ENCODE assay signal across 8 mouse cellular contexts in the genomic region with DNA sequence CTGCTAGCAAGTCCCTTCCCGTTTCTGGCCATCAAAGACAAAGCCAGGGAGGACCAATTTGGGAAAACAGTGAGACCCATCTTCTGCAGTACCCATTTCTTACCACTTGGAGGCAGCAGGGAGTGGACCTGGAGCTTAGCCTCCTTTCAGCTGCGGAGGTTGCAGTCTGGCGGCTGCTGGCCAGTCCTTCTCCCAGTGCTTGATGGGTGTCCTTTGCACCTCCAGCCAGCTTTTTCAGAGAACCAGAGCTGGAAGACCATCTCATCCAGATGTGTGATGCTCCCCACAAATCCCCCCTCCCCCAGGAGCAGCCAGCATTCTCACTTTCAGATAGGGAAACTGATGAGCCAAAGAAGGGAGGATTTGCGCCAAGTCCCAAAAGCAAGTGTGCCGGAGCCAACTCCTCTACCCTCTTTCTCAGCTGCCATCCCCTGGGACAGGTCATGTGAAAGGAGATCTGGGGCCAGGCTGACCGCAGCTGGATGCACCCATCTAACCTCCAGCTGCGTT. TPM values are rescaled to one million over a fixed set of nuclear protein-coding genes. Genes with fewer than 3 reads are reported as not detected.
DNase-seq lines count a peak whose midpoint lies in the region; ATAC-seq lines count a peak whose summit lies in the region.

No protein-coding gene starts in this region.

- peak; percentile 46 for DNase-seq in liver
- DNase-seq in liver, embryonic 11.5 days (ENCODE audit: low spot score) = no peak
- peak; percentile 82 for DNase-seq in brain, adult 2 months (ENCODE audit: low read depth, low spot score)
- DNase-seq in hindbrain, embryonic 11.5 days (ENCODE audit: low spot score) = peak; percentile 86
- DNase-seq in layer of hippocampus, postnatal 10 days (ENCODE audit: low spot score in 2 of 2) = peak; percentile 81 to 83

- H3K9ac ChIP-seq in liver, embryonic 11.5 days (ENCODE audit: low read depth, low read length) = no peak overlapping the region
- H3K9ac ChIP-seq in hindbrain, embryonic 11.5 days (ENCODE audit: low read depth, low read length) = no peak overlapping the region
- H3K9ac ChIP-seq in stomach, embryonic 16.5 days (ENCODE audit: low read length) = no peak overlapping the region

- H3K36me3 ChIP-seq in liver, embryonic 11.5 days (ENCODE audit: control insufficient read depth, insufficient read depth, low read length) = no peaks in the 10 kb centered on the region
- no peaks in the 10 kb centered on the region for H3K36me3 ChIP-seq in hindbrain, embryonic 11.5 days (ENCODE audit: control insufficient read depth, insufficient read depth, low read length)
- H3K36me3 ChIP-seq in stomach, embryonic 16.5 days (ENCODE audit: control insufficient read depth, insufficient read depth, low read length) = no peaks in the 10 kb centered on the region

- H3K4me2 ChIP-seq in liver, embryonic 11.5 days = no peak overlapping the region
- H3K4me2 ChIP-seq in hindbrain, embryonic 11.5 days (replicated peaks; ENCODE audit: low read depth, low read length) = no peak overlapping the region
- H3K4me2 ChIP-seq in stomach, embryonic 16.5 days (ENCODE audit: low read depth, low read length) = 0 out of 2 replicates have a peak overlapping the region, but pooled peaks have one; percentile 11

- no peak overlapping the region for H3K4me3 ChIP-seq in liver, embryonic 11.5 days (ENCODE audit: low read depth, low read length)
- no peak overlapping the region for H3K4me3 ChIP-seq in hindbrain, embryonic 11.5 days (ENCODE audit: low read depth, low read length)
- H3K4me3 ChIP-seq in stomach, embryonic 16.5 days (replicated peaks; ENCODE audit: low read length) = no peak overlapping the region

- H3K27ac ChIP-seq in liver, embryonic 11.5 days (ENCODE audit: low read depth, low read length) = no peak overlapping the region
- no peak overlapping the region for H3K27ac ChIP-seq in hindbrain, embryonic 11.5 days (ENCODE audit: low read depth, low read length)
- peak overlapping the region; percentile 35; the same call in 1 of the 2 replicates for H3K27ac ChIP-seq in stomach, embryonic 16.5 days (ENCODE audit: low read length)

- H3K4me1 ChIP-seq in liver, embryonic 11.5 days (replicated peaks; ENCODE audit: control insufficient read depth, insufficient read depth, low read length) = no peaks in the 10 kb centered on the region
- no peaks in the 10 kb centered on the region for H3K4me1 ChIP-seq in hindbrain, embryonic 11.5 days (replicated peaks; ENCODE audit: control insufficient read depth, insufficient read depth, low read length)
- peaks cover 13% of the 10 kb centered on the region for H3K4me1 ChIP-seq in stomach, embryonic 16.5 days (ENCODE audit: control insufficient read depth, insufficient read depth, low read length)

- no peaks in the 10 kb centered on the region for H3K9me3 ChIP-seq in liver, embryonic 11.5 days (ENCODE audit: control insufficient read depth, low read length)
- H3K9me3 ChIP-seq in hindbrain, embryonic 11.5 days (ENCODE audit: control insufficient read depth, low read length) = no peaks in the 10 kb centered on the region
- no peaks in the 10 kb centered on the region for H3K9me3 ChIP-seq in stomach, embryonic 16.5 days (replicated peaks; ENCODE audit: control insufficient read depth, low read length)

- WGBS in liver, embryonic 11.5 days = 40% methylated on average over 7 of the region's 7 CpGs
- 38% methylated on average over 7 of the region's 7 CpGs for WGBS in hindbrain, embryonic 11.5 days
- WGBS in stomach, embryonic 16.5 days = 30% methylated on average over 7 of the region's 7 CpGs

- H3K27me3 ChIP-seq in liver, embryonic 11.5 days (replicated peaks; ENCODE audit: control insufficient read depth, insufficient read depth, low read length) = peaks cover 1% of the 10 kb centered on the region
- no peaks in the 10 kb centered on the region for H3K27me3 ChIP-seq in hindbrain, embryonic 11.5 days (ENCODE audit: control insufficient read depth, insufficient read depth, low read length)
- H3K27me3 ChIP-seq in stomach, embryonic 16.5 days (ENCODE audit: control insufficient read depth, insufficient read depth, low read length) = no peaks in the 10 kb centered on the region

- no peak for ATAC-seq in liver, embryonic 11.5 days (replicated peaks; ENCODE audit: low FRiP score)
- ATAC-seq in erythroblast, adult 5-6 weeks (replicated peaks; ENCODE audit: low FRiP score, poor library complexity, severe bottlenecking) = 0 out of 2 replicates have a peak, but pooled peaks have one; percentile 38
- ATAC-seq in hindbrain, embryonic 11.5 days (ENCODE audit: low FRiP score) = no peak; the same call in 1 of the 2 replicates
- ATAC-seq in megakaryocyte-erythroid progenitor cell, adult 5-6 weeks (replicated peaks; ENCODE audit: low FRiP score, low TSS enrichment, poor library complexity, severe bottlenecking) = 0 out of 2 replicates have a peak, but pooled peaks have one; percentile 42
- peak; percentile 43; the same call in 1 of the 2 replicates for ATAC-seq in stomach, embryonic 16.5 days (ENCODE audit: insufficient read depth, low FRiP score)

RNA-seq across cellular contexts. Expression of gene Odf3l1, which starts 20.7 kb away (rescaled TPM):
- 0.17 TPM in 1 of 2 replicates, not detected in the other for polyA plus RNA-seq in liver, embryonic 11.5 days (2014; fragmentation: Nextera tagmentation; extraction: Ambion mirVana)
- not detected in 2 replicates for total RNA-seq in erythroblast, adult 5-6 weeks (2015; ENCODE audit: low replicate concordance)
- total RNA-seq in erythroblast, adult 5-6 weeks (2017; ENCODE audit: low replicate concordance) = not detected in 2 replicates
- polyA plus RNA-seq in hindbrain, embryonic 11.5 days (2014; fragmentation: Nextera tagmentation; extraction: Ambion mirVana) = 0.36 and 0.37 TPM in 2 replicates
- total RNA-seq in layer of hippocampus, postnatal 10 days (2021) = under 1 TPM in 1 of 2 experiments, not detected in 1; 0.34 TPM
- total RNA-seq in megakaryocyte-erythroid progenitor cell, adult 5-6 weeks (2014; fragmentation: Nextera tagmentation) = not detected in 2 replicates
- total RNA-seq in megakaryocyte-erythroid progenitor cell, adult 5-6 weeks (2017) = not detected in 2 replicates
- 1.2 and 1.3 TPM in 2 replicates for polyA plus RNA-seq in stomach, embryonic 16.5 days (2015; fragmentation: Nextera tagmentation; extraction: Ambion mirVana)

RNA-seq across cellular contexts. Expression of gene Cspg4, which starts 21.1 kb away (rescaled TPM):
- polyA plus RNA-seq in liver, embryonic 11.5 days (2014; fragmentation: Nextera tagmentation; extraction: Ambion mirVana) = 1.1 and 1.3 TPM in 2 replicates
- not detected in 2 replicates for total RNA-seq in erythroblast, adult 5-6 weeks (2015; ENCODE audit: low replicate concordance)
- total RNA-seq in erythroblast, adult 5-6 weeks (2017; ENCODE audit: low replicate concordance) = 0.28 TPM in 1 of 2 replicates, not detected in the other
- 2.6 and 2.7 TPM in 2 replicates for polyA plus RNA-seq in hindbrain, embryonic 11.5 days (2014; fragmentation: Nextera tagmentation; extraction: Ambion mirVana)
- 10 to 100 TPM; 37.0 to 37.5 TPM for total RNA-seq in layer of hippocampus, postnatal 10 days (2021)
- total RNA-seq in megakaryocyte-erythroid progenitor cell, adult 5-6 weeks (2014; fragmentation: Nextera tagmentation) = not detected in 2 replicates
- not detected in 2 replicates for total RNA-seq in megakaryocyte-erythroid progenitor cell, adult 5-6 weeks (2017)
- 24.0 and 28.1 TPM in 2 replicates for polyA plus RNA-seq in stomach, embryonic 16.5 days (2015; fragmentation: Nextera tagmentation; extraction: Ambion mirVana)

RNA-seq across cellular contexts. Expression of gene Lingo1, which starts 47.5 kb away (rescaled TPM):
- 2.0 and 2.6 TPM in 2 replicates for polyA plus RNA-seq in liver, embryonic 11.5 days (2014; fragmentation: Nextera tagmentation; extraction: Ambion mirVana)
- not detected in 2 replicates for total RNA-seq in erythroblast, adult 5-6 weeks (2015; ENCODE audit: low replicate concordance)
- total RNA-seq in erythroblast, adult 5-6 weeks (2017; ENCODE audit: low replicate concordance) = not detected in 2 replicates
- 6.7 and 7.2 TPM in 2 replicates for polyA plus RNA-seq in hindbrain, embryonic 11.5 days (2014; fragmentation: Nextera tagmentation; extraction: Ambion mirVana)
- 100 to 1,000 TPM; 285 to 307 TPM for total RNA-seq in layer of hippocampus, postnatal 10 days (2021)
- total RNA-seq in megakaryocyte-erythroid progenitor cell, adult 5-6 weeks (2014; fragmentation: Nextera tagmentation) = not detected in 2 replicates
- not detected in 2 replicates for total RNA-seq in megakaryocyte-erythroid progenitor cell, adult 5-6 weeks (2017)
- 1.8 and 3.2 TPM in 2 replicates for polyA plus RNA-seq in stomach, embryonic 16.5 days (2015; fragmentation: Nextera tagmentation; extraction: Ambion mirVana)

Comparison
In these comparisons a context has a peak if more than half of its experiments do, and no peak if none do; other contexts are left out.
1. ATAC-seq: peak in erythroblast, adult 5-6 weeks (single experiment), megakaryocyte-erythroid progenitor cell, adult 5-6 weeks (single experiment) and stomach, embryonic 16.5 days (single experiment); none in liver, embryonic 11.5 days (single experiment) and hindbrain, embryonic 11.5 days (single experiment).
2. RNA of gene Cspg4, which starts 21.1 kb away (total RNA-seq): 37.0 to 37.5 TPM in layer of hippocampus, postnatal 10 days; not detected in megakaryocyte-erythroid progenitor cell, adult 5-6 weeks and 0.28 TPM in erythroblast, adult 5-6 weeks; every median in the first group is over 10 times any median in the second.
3. RNA of gene Lingo1, which starts 47.5 kb away (total RNA-seq): 285 to 307 TPM in layer of hippocampus, postnatal 10 days; not detected in erythroblast, adult 5-6 weeks and not detected in megakaryocyte-erythroid progenitor cell, adult 5-6 weeks; every median in the first group is over 100 times any median in the second.